Mouse (Mus musculus) brain, embryonic 14.5 days (tissue): ENCODE data around the gene Gm10570. TPM values are rescaled to one million over a fixed set of nuclear protein-coding genes. Genes with fewer than 3 reads are reported as not detected.

Source experiments
- DNase-seq: peaks from one replicate; pipeline ENCODE4 v3.0.0-alpha.2; 2011; ENCODE audit warnings: low read depth
- CTCF ChIP-seq: fragments of 200-500 bp; IDR thresholded peaks from 2 replicates; pipeline ENCODE4 v1.5.1; 2012; ENCODE audit warnings: inconsistent platforms, mild to moderate bottlenecking, moderate library complexity, borderline replicate concordance; ENCODE audit not compliant: insufficient read depth, insufficient read length; ENCODE audit errors: extremely low read depth
- POLR2A ChIP-seq: fragments of 200-500 bp; IDR thresholded peaks from 2 replicates; pipeline ENCODE4 v1.6.1; 2012; ENCODE audit warnings: mild to moderate bottlenecking, inconsistent platforms, borderline replicate concordance; ENCODE audit not compliant: poor library complexity, insufficient read depth, insufficient read length, severe bottlenecking; ENCODE audit errors: extremely low read depth
- polyA plus RNA-seq: library from polyadenylated mRNA; depleted of rRNA; stranded (reverse); fragments of >200 nt; gene quantifications from 2 replicates; pipeline ENCODE4 v1.2.3, GENCODE M21; 2012; rRNA removed

Gene Gm10570
- polyA plus RNA-seq, 1 experiment = 0.78 TPM

GRCm38 (mm10) chr4:130260406-130260805 is 48.1 kb downstream of the Gm10570 start:
- peak; percentile 43; the same call in 1 of the 2 replicates for TF ChIP-seq CTCF
- no peak for TF ChIP-seq POLR2A
- DNase-seq = no peak

Other genes with a start within 250 kb of the Gm10570 start
- gene Pef1, start 206.1 kb downstream of the Gm10570 start, polyA plus RNA-seq = 59.7 and 71.4 TPM in 2 replicates
- gene Hcrtr1, start 169.3 kb downstream of the Gm10570 start, polyA plus RNA-seq = 1.4 and 2.0 TPM in 2 replicates
- 5.4 and 8.1 TPM in 2 replicates for gene Tinagl1, start 133.6 kb downstream of the Gm10570 start, polyA plus RNA-seq
- gene Gm853, start 86.3 kb downstream of the Gm10570 start, polyA plus RNA-seq = 0.32 and 0.62 TPM in 2 replicates
- gene Serinc2, start 29.5 kb downstream of the Gm10570 start, polyA plus RNA-seq = 72.2 and 126 TPM in 2 replicates
- 105 and 126 TPM in 2 replicates for gene Fabp3, start 79 bp downstream of the Gm10570 start, polyA plus RNA-seq
- 33.0 and 38.7 TPM in 2 replicates for gene Zcchc17, start 51.3 kb upstream of the Gm10570 start, polyA plus RNA-seq
- gene Snrnp40, start 51.5 kb upstream of the Gm10570 start, polyA plus RNA-seq = 81.4 and 113 TPM in 2 replicates